Mouse (Mus musculus) cerebellum, postnatal 10 days (tissue): ENCODE measurements around the gene Pop4.
"Not testable (repeated sequence)": the region's sequence is repeated elsewhere in the genome, so short reads cannot be mapped to it uniquely, and the experiment has no call there.

Experiments
- DNase-seq, 2 experiments: peaks; one replicate each; pipeline ENCODE4 v3.0.0; 2021; ENCODE audit warnings: mixed read lengths in 2 of 2

The Pop4 gene

DNA sequence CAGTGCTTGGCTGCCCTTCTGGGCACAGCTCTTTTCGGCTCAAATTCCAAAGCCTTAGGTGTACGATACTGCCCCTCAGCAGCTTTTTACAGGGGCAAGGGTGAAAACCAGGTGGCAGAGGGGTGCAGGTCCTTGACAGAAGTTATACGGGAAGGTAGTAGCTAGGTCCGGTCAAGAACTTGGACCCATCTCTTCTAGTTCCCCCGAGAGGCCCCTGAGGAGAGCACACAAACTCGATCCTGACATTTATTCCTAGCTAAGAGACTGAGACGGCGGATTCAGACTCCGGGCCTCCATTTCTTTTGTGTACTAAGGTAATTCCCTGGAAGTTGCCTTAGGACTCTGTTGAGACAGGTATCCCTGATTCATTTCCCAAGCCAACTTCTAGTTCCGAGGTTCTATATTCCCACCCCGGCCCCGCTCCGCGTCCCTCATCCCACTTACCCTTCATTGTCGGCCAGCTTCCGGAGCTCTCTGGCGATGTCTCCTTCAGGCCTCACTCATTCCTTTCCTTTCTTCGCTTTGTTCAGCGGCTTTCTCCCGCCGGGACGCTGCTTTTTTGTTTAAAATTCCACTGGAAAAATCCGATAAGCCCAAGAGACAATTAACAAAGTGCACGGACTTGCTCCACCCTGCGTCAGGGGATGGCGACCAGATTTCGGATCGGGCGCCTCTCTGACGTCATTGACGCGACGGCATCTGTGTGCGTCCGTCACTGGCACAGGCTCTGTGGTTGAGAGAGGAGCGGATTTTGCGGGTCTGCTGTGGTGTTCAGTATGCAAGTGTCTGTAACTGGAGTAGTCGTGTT is at the start of gene Pop4:
TSS of gene Pop4 (minus strand) at position 721 of the 808 bp plus-strand sequence.
- peak; percentile 97 for DNase-seq

DNA sequence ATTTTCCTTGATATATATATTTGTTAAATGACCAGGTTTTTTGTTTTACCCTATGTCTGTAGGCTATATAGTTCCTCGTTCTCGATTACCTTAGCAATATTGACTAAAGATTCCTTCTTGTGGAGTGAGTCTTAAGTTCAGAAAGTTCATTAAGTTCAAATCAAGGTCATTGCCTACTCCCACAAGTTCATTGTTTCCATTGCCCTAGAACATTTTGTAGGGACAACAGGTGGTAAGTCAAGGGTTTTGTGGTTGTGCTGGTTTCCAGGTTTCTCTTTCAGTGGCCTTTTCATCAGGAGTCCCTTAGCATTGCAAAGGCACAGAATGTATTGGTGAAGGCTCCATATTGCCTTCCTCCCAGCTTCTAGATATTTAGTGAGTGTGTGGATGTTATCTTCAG is 49.4 kb upstream of the Pop4 start:
- DNase-seq: no peak

DNA sequence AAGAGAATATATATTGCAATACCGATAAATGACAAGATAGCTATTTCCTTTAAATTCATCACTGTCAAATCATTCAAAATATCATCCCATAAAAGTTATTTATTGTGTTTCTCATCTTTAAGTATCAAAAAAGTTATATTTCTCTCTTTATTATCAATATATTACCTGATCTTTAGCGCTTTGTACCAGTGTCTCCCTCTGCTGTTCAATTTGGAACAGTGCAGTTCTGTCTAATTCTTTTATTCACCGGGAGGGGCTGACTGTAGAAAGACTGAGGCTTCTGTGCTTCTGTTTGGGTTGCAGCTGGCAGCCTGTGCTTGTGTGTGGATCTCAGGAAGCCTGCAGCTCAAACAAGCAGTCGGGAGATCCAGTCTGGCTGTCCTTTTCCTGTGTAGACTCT is 11.0 kb upstream of the Pop4 start:
- not testable (repeated sequence) for DNase-seq

DNA sequence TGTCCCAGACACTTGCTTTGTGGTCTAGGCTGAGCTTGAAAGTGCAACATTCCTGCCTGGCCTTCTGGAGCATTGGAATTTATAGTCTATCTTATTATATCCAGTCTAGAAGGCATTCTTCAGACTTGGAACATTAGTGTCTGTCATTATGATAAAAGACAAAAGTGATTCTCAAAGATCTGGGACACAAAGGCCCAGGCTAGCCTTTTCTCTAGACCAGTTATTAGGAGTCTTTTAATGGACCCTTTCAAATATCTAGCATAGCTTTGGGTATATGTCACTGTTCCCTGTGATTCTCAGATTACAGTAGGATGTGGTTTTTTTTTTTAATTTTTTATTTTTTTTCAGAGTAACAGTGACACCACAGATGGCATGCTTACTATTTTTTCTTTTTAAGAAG is 1.3 kb upstream of the Pop4 start:
- no peak for DNase-seq

DNA sequence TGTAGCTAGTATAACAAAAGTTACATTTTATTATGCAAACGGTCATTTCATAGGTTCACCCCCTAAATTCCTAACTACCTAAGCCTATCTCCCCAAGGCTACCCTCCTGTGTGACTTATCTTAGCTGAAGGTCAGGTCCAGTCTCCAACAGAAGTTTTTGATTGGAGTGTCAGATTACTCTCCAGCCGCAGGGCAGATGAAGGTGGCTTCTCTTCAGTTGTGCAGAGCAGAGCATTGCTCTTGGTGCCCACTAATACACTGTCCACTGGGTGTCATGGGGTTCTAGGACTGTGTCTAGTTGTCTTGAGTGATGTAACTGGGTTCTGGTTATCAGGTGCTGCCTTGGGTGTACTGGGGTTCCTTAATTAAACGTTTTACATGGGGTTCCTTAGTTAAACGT is 636 bp upstream of the Pop4 start:
- DNase-seq: no peak

DNA sequence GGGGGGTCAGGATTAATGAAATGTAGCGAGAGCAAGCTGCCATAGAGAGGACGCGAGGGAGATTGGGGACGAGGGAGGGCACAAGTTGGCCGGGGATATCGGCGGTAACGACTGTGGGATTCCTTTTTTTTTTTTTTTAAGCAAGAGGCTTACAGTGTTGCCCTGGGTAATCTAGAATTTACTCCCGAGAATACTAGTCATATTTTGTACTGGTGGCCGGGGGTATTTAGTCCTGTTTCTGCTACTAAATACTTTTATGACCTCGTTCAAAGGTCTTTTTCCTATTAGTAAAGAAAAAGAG is 238 bp upstream of the Pop4 start:
- no peak for DNase-seq

DNA sequence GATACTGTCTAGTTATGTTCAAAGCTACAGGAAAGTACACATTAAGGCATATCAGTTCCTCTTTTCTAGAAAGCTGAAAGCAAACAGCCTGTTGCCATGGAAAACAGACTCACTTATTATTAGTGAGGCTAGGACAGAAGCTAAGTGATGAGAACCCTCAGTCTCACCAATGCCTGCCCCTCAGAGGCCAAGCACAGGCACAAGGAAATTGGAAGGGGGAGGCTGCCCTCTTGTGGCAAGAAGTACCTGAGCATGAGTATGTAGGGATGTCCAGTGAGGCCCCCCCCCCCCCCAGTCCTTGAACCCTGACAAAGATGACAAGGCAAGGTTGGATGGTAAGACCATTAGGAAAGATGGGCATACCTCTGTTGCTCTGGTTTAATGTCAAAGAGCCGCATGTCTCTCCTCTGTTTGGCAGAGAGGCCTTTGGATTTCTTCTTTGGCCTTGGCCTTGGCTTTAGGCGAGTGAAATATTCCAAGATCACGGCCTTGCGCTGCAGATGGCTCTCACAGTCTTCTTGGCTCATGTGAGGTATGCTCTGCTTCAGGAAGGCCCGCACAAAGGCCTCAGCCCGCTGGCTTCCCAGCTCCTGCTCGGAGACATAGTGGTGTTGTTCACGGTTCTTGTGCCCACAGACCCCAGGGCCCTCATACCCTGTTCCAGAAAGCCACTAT is 4.1 kb downstream of the Pop4 start:
- peak; percentile 81 for DNase-seq

DNA sequence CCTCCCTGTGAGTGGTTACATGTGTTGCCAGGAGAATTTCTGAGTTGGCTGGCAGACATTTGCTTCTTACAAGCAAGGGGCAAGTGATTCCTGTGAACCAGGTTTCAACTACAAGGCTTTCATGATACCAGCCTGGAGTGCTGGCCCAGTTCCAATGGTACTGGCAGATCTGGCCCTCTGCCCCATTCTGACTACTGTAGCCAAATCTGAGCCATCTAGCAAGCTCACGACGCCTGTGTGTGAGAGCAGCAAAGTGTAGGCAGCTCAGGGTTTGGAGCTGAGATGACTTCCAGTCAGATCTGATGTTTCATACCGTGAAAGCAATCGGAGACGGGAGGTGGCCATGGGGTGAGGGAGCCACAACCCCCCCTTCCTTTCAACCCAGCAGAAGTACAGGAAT is 8.8 kb downstream of the Pop4 start:
- DNase-seq: peak; percentile 87 to 90

DNA sequence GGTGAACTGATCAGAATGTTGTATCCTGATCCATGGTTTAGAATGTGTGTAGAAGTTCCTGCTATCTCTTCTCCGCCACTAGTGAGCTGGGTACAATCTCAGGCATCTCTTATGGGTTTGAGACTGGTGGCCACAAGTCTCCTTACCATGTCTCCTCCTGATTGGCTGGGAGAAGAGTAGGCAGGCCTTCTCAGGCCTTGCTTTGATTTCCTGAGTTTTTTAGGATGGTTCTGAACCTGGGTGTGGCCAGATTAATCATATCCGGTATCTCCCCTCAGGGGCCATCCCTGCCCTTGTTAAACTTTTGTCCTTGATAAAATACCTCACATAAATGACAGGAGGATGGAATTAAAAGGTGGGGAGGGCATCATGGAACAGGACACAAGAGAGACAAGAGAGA is 11.6 kb downstream of the Pop4 start:
- no peak for DNase-seq

DNA sequence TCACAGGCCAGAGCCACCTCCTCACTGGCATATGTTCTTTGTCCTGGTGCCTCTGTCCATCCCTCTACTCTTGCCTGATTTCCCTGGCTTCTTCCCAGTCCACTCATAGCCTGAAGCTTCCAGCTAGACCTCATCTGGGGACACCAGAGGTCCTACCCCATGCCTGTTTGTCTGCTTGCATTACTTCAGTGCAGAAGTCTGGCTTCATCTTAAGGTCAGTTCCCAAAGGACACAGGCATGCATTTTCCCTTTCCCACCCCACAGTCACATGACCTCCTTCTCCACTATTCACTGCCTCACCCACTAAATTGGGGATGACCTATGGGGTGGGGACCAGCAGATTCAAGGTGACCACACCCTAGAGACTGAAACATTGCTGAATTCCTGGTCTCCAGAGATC is 17.8 kb downstream of the Pop4 start:
- no peak for DNase-seq

DNA sequence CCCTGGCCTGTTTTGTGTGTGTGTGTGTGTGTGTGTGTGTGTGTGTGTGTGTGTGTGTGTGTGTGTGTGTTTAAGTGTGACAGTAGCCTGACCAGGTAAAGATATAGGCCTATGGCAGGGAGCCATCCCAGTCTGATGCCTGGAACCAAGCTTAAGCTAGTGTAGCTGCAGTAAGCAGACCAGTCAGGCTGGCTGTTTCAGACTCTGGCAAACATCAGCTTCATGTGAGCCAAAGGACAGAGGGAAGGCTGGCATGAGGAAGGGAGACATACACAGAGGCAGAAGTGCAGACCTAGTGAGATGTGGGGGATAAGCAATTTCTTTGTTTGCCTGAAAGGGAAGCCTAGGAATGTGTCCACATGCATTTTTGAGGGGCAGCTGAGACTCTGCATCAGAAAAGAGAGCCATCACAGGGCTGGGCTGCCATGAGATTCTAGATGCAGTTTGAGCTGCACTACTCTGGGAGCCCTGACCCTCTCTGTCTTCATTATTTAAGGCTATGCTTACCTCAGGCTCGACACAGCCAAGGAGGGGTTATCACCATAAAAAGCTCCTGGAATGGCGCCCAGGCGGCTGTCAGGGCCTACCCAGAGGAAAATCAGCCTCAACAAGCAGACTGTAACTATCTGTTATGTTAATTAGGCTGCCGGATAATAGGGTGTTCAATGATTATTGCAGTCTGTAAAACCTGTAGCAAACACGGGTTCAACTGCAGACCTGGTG is 19.6 kb downstream of the Pop4 start:
- peak; percentile 77 for DNase-seq

DNA sequence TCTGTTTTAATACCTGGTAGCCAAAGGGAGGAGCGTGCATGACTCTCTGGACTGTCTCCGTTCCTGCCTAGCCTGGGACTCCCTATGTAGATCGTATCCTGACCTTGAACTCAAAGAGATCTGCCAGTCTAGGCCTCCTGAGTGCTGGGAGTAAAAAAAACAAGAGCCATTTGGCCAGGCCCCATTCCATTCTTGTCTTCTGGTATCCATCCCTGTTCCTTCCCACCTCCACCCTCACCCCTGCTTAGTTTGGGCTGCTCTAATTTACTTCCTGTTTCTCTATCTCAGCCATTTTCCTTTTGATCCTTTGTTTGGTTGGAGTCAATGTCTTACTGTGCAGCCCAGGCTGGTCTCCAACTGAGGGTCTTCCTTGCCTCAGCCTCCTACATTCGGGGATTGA is 28.8 kb downstream of the Pop4 start:
- DNase-seq: no peak

DNA sequence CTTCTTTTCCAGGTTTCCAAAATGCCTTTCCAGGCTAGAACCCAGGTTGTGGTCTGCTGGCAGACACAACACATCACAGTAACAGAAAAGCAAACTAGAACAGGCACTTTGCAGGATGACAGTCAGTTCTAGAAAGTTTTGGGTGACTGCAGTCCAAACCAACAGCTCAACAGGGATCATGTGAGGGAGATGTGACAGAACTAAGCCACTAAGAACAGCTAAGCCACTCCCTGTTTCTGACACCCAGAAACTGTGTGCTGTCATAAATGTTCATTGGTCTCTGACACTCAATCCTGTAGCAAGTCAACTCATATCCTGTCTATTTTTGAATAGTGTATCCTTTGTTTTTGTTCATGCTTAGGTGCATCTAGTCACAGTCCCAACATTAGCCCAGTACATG is 34.1 kb downstream of the Pop4 start:
- no peak for DNase-seq

DNA sequence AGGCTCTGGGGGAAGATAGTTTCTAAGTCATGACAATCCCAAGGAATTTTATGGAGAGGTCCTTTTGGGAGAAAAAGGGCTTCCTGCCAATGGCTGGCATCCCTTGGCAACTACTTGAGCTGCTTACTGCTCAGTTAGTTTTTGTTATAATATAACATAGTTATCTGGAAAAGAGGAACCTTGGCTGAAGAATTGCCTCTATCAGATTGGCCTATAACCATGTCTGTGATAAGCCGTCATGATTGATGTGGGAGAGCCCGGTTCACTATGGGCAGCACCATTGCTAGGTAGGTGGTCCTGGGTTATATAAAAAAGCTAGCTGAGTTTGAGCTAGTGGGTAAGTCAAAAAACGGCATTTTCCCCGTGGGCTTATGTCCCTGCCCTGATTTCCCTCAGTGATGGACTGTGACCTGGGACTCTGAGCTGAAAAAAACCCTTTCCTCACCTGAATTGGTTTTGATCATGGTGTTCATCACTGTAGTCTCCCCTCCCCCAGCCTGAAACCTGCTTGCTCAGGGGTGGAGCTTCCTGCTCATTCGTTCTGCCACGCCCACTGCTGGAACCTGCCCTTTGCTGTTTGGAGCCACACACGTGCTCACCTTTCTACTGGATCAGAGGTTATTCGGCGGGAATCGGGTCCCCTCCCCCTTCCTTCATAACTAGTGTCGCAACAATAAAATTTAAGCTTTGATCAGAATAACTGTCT is 34.7 kb downstream of the Pop4 start:
- DNase-seq: no peak

DNA sequence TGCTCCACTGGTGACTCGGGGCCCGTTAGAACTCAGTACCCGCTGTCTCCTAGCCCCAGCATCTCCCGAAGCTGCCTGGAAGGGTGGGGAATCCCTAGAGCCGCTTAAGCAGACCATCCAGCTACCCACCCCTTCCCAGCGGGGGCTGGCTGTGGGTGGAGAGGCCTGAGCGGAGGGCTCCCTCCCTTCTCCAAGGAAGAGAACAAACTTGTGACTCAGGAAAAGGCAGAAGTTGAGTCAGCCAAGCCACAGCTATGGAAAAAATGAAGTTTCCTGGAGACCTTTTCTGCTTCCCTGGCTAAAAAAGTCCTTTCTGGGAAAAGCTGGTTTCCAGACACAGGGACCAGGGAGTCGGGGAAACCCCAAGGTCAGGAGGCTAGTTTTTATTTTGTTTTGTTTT is 40.9 kb downstream of the Pop4 start:
- DNase-seq: no peak

DNA sequence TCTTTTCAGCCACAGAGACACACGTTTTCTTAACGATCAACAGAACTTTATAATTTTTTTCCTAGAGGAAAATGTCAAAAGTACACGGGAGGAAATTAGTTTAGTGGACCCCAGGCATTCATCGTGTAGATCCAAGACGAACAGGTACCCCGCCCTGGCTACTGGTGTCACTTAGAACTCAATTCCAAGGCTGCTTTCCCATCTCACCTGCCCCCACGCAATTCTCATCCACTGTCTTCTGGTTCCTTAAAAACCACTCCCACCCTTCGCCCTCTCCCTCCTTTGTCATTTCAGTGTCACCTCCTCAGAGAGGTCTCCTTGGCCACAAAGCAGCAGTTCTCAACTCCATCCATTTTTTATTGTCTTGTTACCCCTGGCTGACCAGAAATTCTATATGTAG is 42.9 kb downstream of the Pop4 start:
- DNase-seq: no peak

DNA sequence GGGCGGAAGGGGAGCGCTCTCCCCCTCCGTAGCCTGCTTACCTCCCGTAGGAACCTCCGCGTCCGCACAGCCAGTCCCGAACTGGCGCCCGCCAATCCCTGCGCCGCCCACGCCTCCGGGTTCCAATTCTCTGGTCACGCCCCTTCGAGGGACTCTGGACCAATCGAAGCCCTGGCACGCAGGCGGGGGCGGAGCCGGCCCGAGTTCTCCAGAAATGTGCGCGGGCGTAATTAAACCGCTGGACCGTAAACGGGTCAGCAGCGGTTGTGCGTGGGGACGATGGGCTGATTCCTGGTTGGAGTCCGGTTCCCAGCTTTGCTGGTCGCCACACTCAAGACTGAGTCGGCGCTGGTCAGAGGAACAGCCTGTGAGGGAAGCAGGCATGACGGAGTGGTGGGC is 43.3 kb downstream of the Pop4 start, which contains the start of gene Plekhf1:
TSS of gene Plekhf1 (minus strand) at position 117 of the 399 bp plus-strand sequence.
- peak; percentile 92 to 93 for DNase-seq

DNA sequence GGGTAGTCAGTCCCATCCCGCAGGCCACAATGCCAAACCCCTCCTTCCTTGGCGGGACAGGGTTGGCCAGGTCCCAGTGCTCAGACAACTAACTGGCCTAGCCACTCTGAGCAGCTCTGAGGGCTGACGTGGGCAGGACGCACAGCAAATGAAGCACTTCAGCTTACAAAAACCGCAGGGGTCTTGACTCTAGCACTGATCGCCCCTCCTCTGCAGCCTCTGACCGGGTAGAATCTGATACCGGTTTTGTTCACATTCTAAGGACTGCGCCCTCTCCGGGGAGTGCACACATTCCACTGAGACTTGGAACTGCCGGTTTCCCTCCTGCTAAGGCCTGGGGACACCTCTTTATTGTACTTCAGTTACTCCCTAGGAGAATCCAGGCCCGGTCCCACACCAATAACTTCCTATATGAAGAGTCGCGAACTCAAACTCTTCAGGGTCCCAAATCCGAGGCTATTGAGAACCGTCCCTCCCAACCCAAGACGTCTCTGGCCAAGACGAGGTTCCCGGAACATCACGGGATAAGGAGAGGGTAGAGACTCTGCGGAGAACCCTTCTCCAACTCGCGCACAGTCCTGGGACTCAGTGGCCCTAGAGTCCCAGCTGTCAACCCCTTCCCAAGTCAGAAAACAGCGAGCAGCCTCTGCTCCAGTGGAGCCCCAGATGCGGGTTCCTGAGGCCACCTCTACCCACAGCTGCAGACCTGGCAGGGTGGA is 43.9 kb downstream of the Pop4 start:
- DNase-seq: peak; percentile 89 to 90

DNA sequence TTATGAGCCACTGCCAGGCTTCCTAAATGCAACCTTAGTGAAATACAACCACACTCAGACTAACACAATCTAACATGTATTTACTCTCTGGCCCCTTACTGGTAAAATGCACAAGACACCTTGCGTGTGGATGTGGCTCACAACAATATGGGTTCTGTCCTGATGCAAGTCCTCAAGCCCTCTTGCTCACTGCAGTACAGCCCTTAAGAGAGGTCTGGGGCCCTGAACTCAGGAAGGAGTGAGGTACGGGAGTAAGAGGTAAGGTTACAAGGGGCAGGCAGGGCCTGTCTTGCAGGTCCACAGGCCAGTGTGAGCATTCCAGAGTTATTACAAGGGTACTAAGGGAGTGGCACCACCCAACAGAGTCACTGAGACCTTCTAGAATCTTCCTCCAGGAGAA is 45.0 kb downstream of the Pop4 start:
- DNase-seq: no peak

DNA sequence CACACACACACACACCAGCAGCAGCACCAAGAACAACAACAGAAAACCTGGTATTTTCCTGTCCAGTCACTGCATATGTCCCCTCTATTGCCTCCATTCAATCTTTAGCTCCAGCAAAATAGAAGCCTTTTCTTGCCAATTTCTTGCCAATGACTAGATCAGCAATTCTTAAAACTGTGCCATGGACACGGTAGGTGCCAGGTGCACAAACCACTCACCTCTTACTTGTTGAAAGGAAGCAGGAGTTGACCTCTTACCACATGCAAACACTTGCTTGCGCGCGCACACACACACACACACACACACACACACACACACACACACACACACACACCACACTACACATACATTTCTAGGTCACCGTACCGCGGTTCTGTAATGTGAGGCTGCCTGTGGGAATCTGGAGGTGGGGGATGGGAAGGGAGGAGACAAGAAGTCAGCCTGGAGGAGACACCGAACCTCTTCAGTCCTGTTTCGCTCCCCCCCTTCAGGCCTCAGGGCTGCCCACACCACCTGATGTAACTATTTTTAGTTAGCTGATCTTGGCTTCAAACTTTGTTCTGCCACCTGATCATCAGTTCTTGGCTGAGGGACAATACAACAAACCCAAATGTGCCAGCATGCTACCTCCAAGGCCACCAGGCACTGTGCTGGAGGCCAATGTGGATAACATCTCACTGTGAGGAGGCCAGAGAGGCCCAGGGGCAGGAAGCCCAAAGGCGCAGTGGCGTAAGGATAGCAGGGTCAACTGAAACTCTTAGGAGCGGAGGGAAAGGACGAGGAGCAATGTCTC is 46.5 kb downstream of the Pop4 start:
- peak; percentile 77 to 79 for DNase-seq

DNA sequence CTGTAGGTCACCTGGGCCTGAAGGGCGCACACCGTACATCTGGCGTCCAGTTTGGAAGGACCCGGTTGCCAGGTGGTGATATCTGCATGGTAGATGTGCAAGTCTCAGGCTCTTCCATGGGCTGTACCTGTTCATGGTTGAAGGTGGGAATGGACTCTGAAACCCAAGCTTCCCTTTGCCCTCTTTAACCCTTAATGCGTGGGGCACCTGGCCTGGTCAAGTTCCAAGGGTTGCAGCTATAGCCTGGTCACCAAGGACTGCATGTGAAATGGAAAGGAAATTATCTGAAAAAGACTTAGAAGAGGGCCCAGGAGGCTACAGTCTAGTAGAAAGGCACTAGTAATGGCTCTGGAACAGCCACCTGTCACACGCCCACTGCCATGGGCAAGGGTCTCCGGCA is 50.4 kb downstream of the Pop4 start:
- DNase-seq: no peak

DNA sequence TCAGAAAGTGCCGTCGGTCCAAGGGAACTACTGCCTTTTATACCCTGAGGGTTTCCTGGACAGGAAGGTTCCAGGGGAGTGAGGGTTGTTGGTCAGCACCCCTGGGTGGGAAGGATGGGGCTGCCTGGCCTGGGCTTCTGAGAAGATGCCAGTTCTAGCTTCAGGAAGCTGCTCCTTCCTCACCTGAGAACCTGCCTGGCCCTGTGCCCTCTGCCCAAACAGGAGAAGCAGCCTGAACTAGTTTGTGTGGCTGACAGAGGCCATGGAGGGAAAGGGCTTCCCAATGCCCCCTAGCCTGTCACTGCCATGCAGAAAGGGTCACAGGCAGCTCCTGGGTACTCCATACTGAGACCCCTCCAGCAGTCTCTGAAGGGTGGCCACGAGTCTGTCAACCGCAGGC is 51.7 kb downstream of the Pop4 start:
- peak; percentile 28 to 37 for DNase-seq
